Mouse (Mus musculus): ENCODE results near the gene Itgb8.

Itgb8 gene

DNA sequence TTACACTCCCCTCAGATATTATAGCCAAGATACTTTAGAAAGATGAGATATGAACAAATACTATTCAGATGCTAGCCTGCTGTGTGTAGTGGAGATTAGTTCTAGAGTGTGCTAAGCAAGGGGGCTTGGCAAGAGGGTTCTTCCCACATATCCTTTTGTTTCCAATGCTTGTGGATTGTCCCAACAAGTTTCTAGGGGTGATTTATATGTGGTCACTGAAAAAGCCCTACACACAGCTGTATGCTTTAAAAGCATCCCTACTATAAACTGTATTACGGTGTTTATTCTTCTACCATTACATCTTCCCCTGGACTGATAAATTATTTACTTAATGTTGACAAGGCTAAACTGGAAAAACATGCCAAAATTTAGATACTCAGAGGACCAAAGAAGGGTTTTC lies 92.6 kb downstream of the Itgb8 start:
- no peak for DNase-seq (ENCODE audit: low spot score)

DNA sequence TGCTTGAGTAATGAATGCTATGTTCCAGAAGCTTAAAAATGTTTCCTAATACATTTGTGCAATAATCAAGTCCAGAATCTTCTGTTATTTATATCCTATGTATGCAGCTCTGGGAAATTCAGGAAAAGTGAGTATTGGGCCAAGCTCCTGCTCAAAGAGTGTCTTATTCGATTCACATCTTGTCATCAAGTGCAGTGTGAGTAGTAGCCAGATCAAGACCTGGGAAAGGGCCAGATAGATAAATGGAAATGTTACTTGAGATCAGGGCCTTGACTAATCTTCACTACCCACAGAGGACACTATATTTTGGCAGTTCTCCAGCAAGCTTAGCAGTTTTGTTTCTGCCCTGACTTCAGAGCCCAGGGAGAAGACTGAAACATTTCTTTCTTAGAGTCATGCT lies 100.7 kb downstream of the Itgb8 start:
- DNase-seq (ENCODE audit: low spot score) = no peak

- DNase-seq (ENCODE audit: low spot score) = no peak
Measured at GRCm38 (mm10) chr12:119113522-119114135, 125.0 kb downstream of the Itgb8 start.

DNA sequence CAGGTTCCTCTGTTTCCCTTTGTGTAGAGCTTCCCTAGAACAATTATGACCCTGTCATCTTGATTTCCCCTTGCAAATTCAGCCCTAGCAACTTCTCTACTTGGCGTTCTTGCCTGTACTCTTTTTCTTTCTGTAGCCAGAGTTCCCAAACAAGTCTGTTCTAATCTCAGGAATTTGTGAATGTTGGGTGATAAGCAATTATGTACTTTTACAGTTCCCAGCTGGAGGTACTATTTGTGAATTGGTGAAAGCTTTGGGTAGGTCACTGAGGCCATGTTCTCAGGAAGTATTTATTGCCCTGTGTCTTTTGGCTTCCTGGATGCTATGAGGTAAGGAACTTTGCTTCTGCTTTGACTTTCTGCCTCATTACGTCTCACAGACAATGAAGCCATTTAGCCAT lies 128.5 kb downstream of the Itgb8 start:
- no peak for DNase-seq (ENCODE audit: low spot score)
